Mouse (Mus musculus): ENCODE measurements around the gene Pltp. TPM values are rescaled to one million over a fixed set of nuclear protein-coding genes. Genes with fewer than 3 reads are reported as not detected.
"Not testable (repeated sequence)": the region's sequence is repeated elsewhere in the genome, so short reads cannot be mapped to it uniquely, and the experiment has no call there.

The Pltp gene
- polyA plus RNA-seq, 1 experiment from 2014 or later = 77.0 TPM

GRCm38 (mm10) chr2:164863411-164863810 is 5.9 kb upstream of the Pltp start:
- not testable (repeated sequence) for H3K36me3 ChIP-seq; H3K9ac ChIP-seq; H3K4me3 ChIP-seq (replicated peaks); H3K27ac ChIP-seq (replicated peaks); H3K4me2 ChIP-seq (replicated peaks); ATAC-seq (ENCODE audit: insufficient number of reproducible peaks, low FRiP score, low TSS enrichment, low read depth); H3K9me3 ChIP-seq (replicated peaks); H3K27me3 ChIP-seq
- H3K4me1 ChIP-seq = peaks cover 24% of the 10 kb centered on the region
- WGBS = 96% methylated on average over 9 of the region's 9 CpGs

GRCm38 (mm10) chr2:164862179-164862861 is 4.8 kb upstream of the Pltp start:
- Histone ChIP-seq H3K27me3 (no peaks in the 10 kb centered on the region; the same call in 1 of the 2 replicates), H3K9ac (no peak overlapping the region), H3K4me1 (peaks cover 35% of the 10 kb centered on the region), H3K27ac (replicated peaks) (peak overlapping the region; percentile 41), H3K4me3 (replicated peaks) (no peak overlapping the region), H3K4me2 (replicated peaks) (no peak overlapping the region), H3K9me3 (replicated peaks) (no peaks in the 10 kb centered on the region), H3K36me3 (no peaks in the 10 kb centered on the region)
- 30% methylated on average over 9 of the region's 9 CpGs for WGBS
- 0 out of 2 replicates have a peak, but pooled peaks have one; percentile 66 for ATAC-seq (ENCODE audit: insufficient number of reproducible peaks, low FRiP score, low TSS enrichment, low read depth)

- Histone ChIP-seq H3K27ac (replicated peaks) (no peak overlapping the region), H3K36me3 (no peaks in the 10 kb centered on the region), H3K4me2 (replicated peaks) (no peak overlapping the region), H3K4me1 (peaks cover 47% of the 10 kb centered on the region), H3K4me3 (replicated peaks) (no peak overlapping the region), H3K27me3 (peaks cover 6% of the 10 kb centered on the region), H3K9ac (no peak overlapping the region), H3K9me3 (replicated peaks) (no peaks in the 10 kb centered on the region)
- no peak for ATAC-seq (ENCODE audit: insufficient number of reproducible peaks, low FRiP score, low TSS enrichment, low read depth)
- 51% methylated on average over 4 of the region's 4 CpGs for WGBS
Measured at GRCm38 (mm10) chr2:164861094-164861493, 3.6 kb upstream of the Pltp start.

- no peak overlapping the region for H3K27ac ChIP-seq (replicated peaks)
- H3K9me3 ChIP-seq (replicated peaks) = no peaks in the 10 kb centered on the region
- no peak overlapping the region for H3K4me3 ChIP-seq (replicated peaks)
- peaks cover 48% of the 10 kb centered on the region for H3K4me1 ChIP-seq
- no peak overlapping the region for H3K4me2 ChIP-seq (replicated peaks)
- peaks cover 6% of the 10 kb centered on the region for H3K27me3 ChIP-seq
- H3K36me3 ChIP-seq = no peaks in the 10 kb centered on the region
- no peak for ATAC-seq (ENCODE audit: insufficient number of reproducible peaks, low FRiP score, low TSS enrichment, low read depth)
- 58% methylated on average over 9 of the region's 9 CpGs for WGBS
- no peak overlapping the region for H3K9ac ChIP-seq
Measured at GRCm38 (mm10) chr2:164859640-164860432, 2.3 kb upstream of the Pltp start.

- no peak overlapping the region for H3K9ac ChIP-seq
- H3K27ac ChIP-seq (replicated peaks) = no peak overlapping the region
- ATAC-seq (ENCODE audit: insufficient number of reproducible peaks, low FRiP score, low TSS enrichment, low read depth) = no peak
- 44% methylated on average over 2 of the region's 2 CpGs for WGBS
- peaks cover 48% of the 10 kb centered on the region for H3K4me1 ChIP-seq
- H3K36me3 ChIP-seq = no peaks in the 10 kb centered on the region
- H3K4me3 ChIP-seq (replicated peaks) = no peak overlapping the region
- H3K27me3 ChIP-seq = peaks cover 9% of the 10 kb centered on the region
- H3K4me2 ChIP-seq (replicated peaks) = no peak overlapping the region
- no peaks in the 10 kb centered on the region for H3K9me3 ChIP-seq (replicated peaks)
Measured at GRCm38 (mm10) chr2:164859155-164859554, 1.6 kb upstream of the Pltp start.

- Histone ChIP-seq H3K27me3 (peaks cover 11% of the 10 kb centered on the region), H3K27ac (replicated peaks) (peak overlapping the region; percentile 88), H3K4me2 (replicated peaks) (peak overlapping the region; percentile 97), H3K9me3 (replicated peaks) (no peaks in the 10 kb centered on the region), H3K4me3 (replicated peaks) (peak overlapping the region; percentile 61), H3K36me3 (0 out of 2 replicates have a peak, but pooled peaks cover 3% of the 10 kb centered on the region), H3K9ac (peak overlapping the region; percentile 39), H3K4me1 (peaks cover 48% of the 10 kb centered on the region)
- ATAC-seq (ENCODE audit: insufficient number of reproducible peaks, low FRiP score, low TSS enrichment, low read depth) = no peak
- 3% methylated on average over 19 of the region's 19 CpGs for WGBS
Measured at GRCm38 (mm10) chr2:164857842-164858553, 487 bp upstream of the Pltp start.

- Histone ChIP-seq H3K9me3 (replicated peaks) (no peaks in the 10 kb centered on the region), H3K9ac (peak overlapping the region; percentile 39; the same call in 1 of the 2 replicates), H3K4me2 (replicated peaks) (peak overlapping the region; percentile 97), H3K4me3 (replicated peaks) (peak overlapping the region; percentile 61), H3K27me3 (peaks cover 11% of the 10 kb centered on the region), H3K27ac (replicated peaks) (peak overlapping the region; percentile 88), H3K4me1 (peaks cover 35% of the 10 kb centered on the region), H3K36me3 (peaks cover 12% of the 10 kb centered on the region)
- 1% methylated on average over 42 of the region's 42 CpGs for WGBS
- ATAC-seq (ENCODE audit: insufficient number of reproducible peaks, low FRiP score, low TSS enrichment, low read depth) = peak; percentile 36; the same call in 1 of the 2 replicates
Measured at GRCm38 (mm10) chr2:164856309-164857100, 1.0 kb downstream of the Pltp start.

- WGBS = 75% methylated on average over 5 of the region's 5 CpGs
- H3K9ac ChIP-seq; ATAC-seq (ENCODE audit: insufficient number of reproducible peaks, low FRiP score, low TSS enrichment, low read depth); H3K27ac ChIP-seq (replicated peaks); H3K9me3 ChIP-seq (replicated peaks): not testable (repeated sequence)
- Histone ChIP-seq H3K36me3 (peaks cover 21% of the 10 kb centered on the region), H3K4me3 (replicated peaks) (peak overlapping the region; percentile 61; the same call in 1 of the 2 replicates), H3K27me3 (peaks cover 11% of the 10 kb centered on the region), H3K4me1 (peaks cover 30% of the 10 kb centered on the region), H3K4me2 (replicated peaks) (peak overlapping the region; percentile 97)
Measured at GRCm38 (mm10) chr2:164855572-164855971, 1.9 kb downstream of the Pltp start.

GRCm38 (mm10) chr2:164850061-164850460 is 7.5 kb downstream of the Pltp start:
- Histone ChIP-seq H3K4me2 (replicated peaks) (no peak overlapping the region), H3K9ac (no peak overlapping the region), H3K4me1 (no peaks in the 10 kb centered on the region), H3K27me3 (peaks cover 5% of the 10 kb centered on the region), H3K27ac (replicated peaks) (no peak overlapping the region), H3K36me3 (peaks cover 38% of the 10 kb centered on the region), H3K9me3 (replicated peaks) (no peaks in the 10 kb centered on the region), H3K4me3 (replicated peaks) (no peak overlapping the region)
- ATAC-seq (ENCODE audit: insufficient number of reproducible peaks, low FRiP score, low TSS enrichment, low read depth) = no peak
- 86% methylated on average over 8 of the region's 8 CpGs for WGBS

GRCm38 (mm10) chr2:164845782-164846181 is 11.7 kb downstream of the Pltp start:
- ATAC-seq (ENCODE audit: insufficient number of reproducible peaks, low FRiP score, low TSS enrichment, low read depth) = no peak
- no peaks in the 10 kb centered on the region for H3K27me3 ChIP-seq
- no peak overlapping the region for H3K27ac ChIP-seq (replicated peaks)
- H3K4me2 ChIP-seq (replicated peaks) = no peak overlapping the region
- H3K36me3 ChIP-seq = peaks cover 27% of the 10 kb centered on the region; the same call in 1 of the 2 replicates
- no peak overlapping the region for H3K9ac ChIP-seq
- no peaks in the 10 kb centered on the region for H3K9me3 ChIP-seq (replicated peaks)
- WGBS = 53% methylated on average over 3 of the region's 3 CpGs
- H3K4me3 ChIP-seq (replicated peaks) = no peak overlapping the region
- H3K4me1 ChIP-seq = no peaks in the 10 kb centered on the region
